Mouse (Mus musculus) kidney, postnatal 0 days (tissue): ENCODE data around the gene Cadps2. TPM values are rescaled to one million over a fixed set of nuclear protein-coding genes. Genes with fewer than 3 reads are reported as not detected.

Experiments
- ATAC-seq: fragments of 200-750 bp; cut with Nextera tagmentation; replicated peaks from 2 replicates; pipeline ENCODE4 v1.8.0; 2017; ENCODE audit warnings: low read depth, moderate number of reproducible peaks, moderate TSS enrichment, moderate library complexity; ENCODE audit not compliant: low FRiP score
- DNase-seq: peaks from one replicate; pipeline ENCODE4 v3.0.0-alpha.2; 2016; ENCODE audit warnings: low spot score
- H3K27ac ChIP-seq: fragments of 300-500 bp; sonication (generic); 2 replicates; pipeline ENCODE4 v1.5.1; 2014; ENCODE audit warnings: mild to moderate bottlenecking
- H3K27me3 ChIP-seq: fragments of 300-500 bp; sonication (generic); 2 replicates; pipeline ENCODE4 v1.6.1; 2014; ENCODE audit warnings: low read length, mixed read lengths; ENCODE audit not compliant: insufficient read depth
- H3K36me3 ChIP-seq: fragments of 300-500 bp; sonication (generic); 2 replicates; pipeline ENCODE4 v1.6.1; 2014; ENCODE audit warnings: low read length, mixed read lengths; ENCODE audit not compliant: insufficient read depth
- H3K4me1 ChIP-seq: fragments of 300-500 bp; sonication (generic); replicated peaks from 2 replicates; pipeline ENCODE4 v1.6.1; 2014; ENCODE audit warnings: antibody characterized with exemption, low read length, mixed read lengths; ENCODE audit not compliant: insufficient read depth
- H3K4me2 ChIP-seq: fragments of 300-500 bp; sonication (generic); 2 replicates; pipeline ENCODE4 v1.6.1; 2014; ENCODE audit warnings: mild to moderate bottlenecking, low read length, moderate library complexity, mixed read lengths
- H3K4me3 ChIP-seq: fragments of 300-500 bp; sonication (generic); replicated peaks from 2 replicates; pipeline ENCODE4 v1.5.1; 2014; ENCODE audit warnings: low read depth, low read length
- H3K9ac ChIP-seq: fragments of 300-500 bp; sonication (generic); 2 replicates; pipeline ENCODE4 v1.6.1; 2014; ENCODE audit warnings: low read depth, low read length
- H3K9me3 ChIP-seq: fragments of 300-500 bp; sonication (generic); replicated peaks from 2 replicates; pipeline ENCODE4 v1.6.1; 2016; ENCODE audit warnings: low read length, inconsistent platforms, mixed read lengths
- CTCF ChIP-seq: IDR thresholded peaks from 2 replicates; pipeline ENCODE4 v1.5.1; 2016; ENCODE audit warnings: antibody characterized with exemption, low read depth, mild to moderate bottlenecking, moderate library complexity
- WGBS: fragments of 180-500 bp; shearing (Covaris S2); extraction: QIAGEN DNeasy Blood & Tissue Kit; methylation state at CpG from one replicate; pipeline ENCODE4 v1.1.7; 2014; 5-methylcytosine and 5-hydroxymethylcytosine counted together
- polyA plus RNA-seq: library from polyadenylated mRNA; unstranded; fragments of >200 nt; fragmentation: Nextera tagmentation; extraction: Ambion mirVana; gene quantifications from 2 replicates; pipeline ENCODE4 v1.2.1, GENCODE M21; 2015

Cadps2 gene
- polyA plus RNA-seq = 9.1 and 10.1 TPM in 2 replicates

DNA sequence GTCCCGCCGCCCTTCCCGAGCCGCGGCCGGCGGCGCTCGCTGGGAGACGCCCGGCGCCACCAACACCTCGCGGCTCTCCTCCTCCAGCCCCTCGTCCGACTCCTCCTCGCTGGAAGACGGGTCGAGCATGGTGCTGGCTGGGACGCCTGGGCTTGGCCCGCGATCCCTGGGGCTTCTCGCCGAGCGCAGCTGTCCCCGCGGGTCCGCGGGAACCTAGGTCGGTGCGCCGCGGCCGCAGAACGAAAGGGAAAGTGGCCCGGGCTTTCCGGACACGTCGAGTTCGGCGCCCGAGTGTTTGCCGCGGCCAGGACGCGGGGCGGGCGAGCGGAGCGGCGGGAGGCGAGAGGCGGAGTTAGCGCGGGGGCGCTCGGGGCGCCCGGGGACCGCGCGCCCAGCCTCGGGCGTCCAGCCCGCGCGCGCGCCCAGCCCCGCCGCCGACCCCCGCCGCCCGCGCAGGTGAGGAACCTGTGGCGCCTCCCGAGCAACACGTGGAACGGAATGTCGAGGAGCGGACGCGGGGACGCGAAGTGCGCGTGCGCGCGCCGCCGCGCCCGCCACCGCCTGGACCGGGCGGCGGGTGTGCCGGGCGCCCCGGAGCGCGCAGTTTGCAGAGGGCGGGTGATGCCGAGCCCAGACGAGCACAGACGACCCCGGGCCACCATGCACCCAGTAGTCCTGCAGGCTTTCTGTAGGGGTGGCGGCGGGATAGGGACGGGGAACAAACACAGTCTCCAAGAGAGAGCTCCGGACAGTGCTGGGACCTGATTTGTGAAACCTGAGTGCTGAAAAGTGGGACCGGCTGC lies at the start of gene Cadps2:
TSS of gene Cadps2 (minus strand) at position 413 of the 803 bp plus-strand sequence.
- Histone ChIP-seq H3K36me3 (no peaks in the 10 kb centered on the region), H3K27me3 (no peaks in the 10 kb centered on the region), H3K27ac (peak within 1 kb of the TSS; percentile 58), H3K4me3 (peak within 1 kb of the TSS; percentile 80), H3K4me2 (peak within 1 kb of the TSS; percentile 90), H3K4me1 (0 out of 2 replicates have a peak, but pooled peaks cover 4% of the 10 kb centered on the region), H3K9me3 (no peaks in the 10 kb centered on the region), H3K9ac (peak within 1 kb of the TSS; percentile 71)
- TF ChIP-seq CTCF = no peak
- DNase-seq = peak; percentile 73
- ATAC-seq = peak; percentile 79
- WGBS = under 1% methylated on average over 102 of the region's 114 CpGs

DNA sequence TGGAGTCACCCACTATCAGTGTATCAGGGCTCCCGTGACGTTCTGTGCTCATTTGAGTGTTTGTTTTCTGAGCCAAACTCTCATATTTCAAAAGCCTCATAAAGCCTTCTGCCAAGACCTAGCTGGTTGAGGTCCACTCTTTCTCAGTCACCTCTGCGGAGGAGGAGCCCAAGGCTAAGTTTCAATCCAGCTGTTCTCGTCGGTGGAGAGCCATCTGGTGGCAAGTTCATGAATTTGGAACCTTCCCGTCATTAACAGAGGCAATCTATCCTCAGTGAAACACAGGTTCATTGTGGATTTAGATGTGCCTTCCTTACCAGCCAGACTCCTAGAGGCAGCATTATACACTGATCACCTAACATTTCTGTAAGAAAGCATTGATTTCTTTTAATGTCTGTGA lies 47.2 kb upstream of the Cadps2 start:
- H3K9ac ChIP-seq = no peak overlapping the region
- 2% methylated on average over 6 of the region's 6 CpGs for WGBS
- H3K4me1 ChIP-seq = no peaks in the 10 kb centered on the region
- H3K4me3 ChIP-seq = no peak overlapping the region
- no peaks in the 10 kb centered on the region for H3K9me3 ChIP-seq
- peak; percentile 87 for DNase-seq
- H3K27ac ChIP-seq = no peak overlapping the region
- H3K27me3 ChIP-seq = no peaks in the 10 kb centered on the region
- no peaks in the 10 kb centered on the region for H3K36me3 ChIP-seq
- peak; percentile 83 for TF ChIP-seq CTCF
- H3K4me2 ChIP-seq = no peak overlapping the region
- peak; percentile 79 for ATAC-seq

DNA sequence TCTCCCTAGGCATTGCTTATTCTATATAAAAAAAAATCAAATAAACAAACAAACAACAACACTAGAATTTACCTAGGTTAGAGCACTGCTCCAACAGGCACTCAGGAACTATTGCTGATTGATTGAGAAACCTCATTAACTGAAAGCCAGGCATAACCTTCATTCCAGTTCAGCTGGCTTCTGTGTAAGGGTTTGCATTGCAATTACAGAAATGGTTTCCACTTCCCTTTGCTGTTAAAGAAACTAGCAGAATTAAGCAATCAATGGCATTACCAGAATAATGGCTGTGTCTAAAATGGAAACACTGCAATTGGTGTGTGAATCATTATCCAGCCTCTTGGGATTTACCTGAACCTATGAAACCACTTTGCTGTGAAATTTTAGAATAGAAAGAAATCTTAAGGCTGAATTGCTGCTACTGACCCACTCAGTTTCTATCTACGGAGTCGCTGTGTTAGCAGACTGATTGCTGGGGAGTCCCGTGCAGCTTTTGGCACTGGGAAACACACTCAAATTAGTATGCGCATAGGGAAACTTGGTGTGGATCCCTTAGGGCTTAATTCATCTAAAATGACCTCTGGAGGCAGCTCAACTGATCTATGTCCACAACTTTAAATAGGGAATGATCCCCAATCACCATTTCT lies 37.7 kb upstream of the Cadps2 start:
- Histone ChIP-seq H3K27ac (no peak overlapping the region), H3K4me1 (no peaks in the 10 kb centered on the region), H3K27me3 (no peaks in the 10 kb centered on the region), H3K36me3 (no peaks in the 10 kb centered on the region), H3K4me3 (no peak overlapping the region), H3K9me3 (no peaks in the 10 kb centered on the region), H3K9ac (no peak overlapping the region), H3K4me2 (no peak overlapping the region)
- ATAC-seq = no peak
- 73% methylated on average over 4 of the region's 4 CpGs for WGBS
- no peak for DNase-seq
- no peak for TF ChIP-seq CTCF

DNA sequence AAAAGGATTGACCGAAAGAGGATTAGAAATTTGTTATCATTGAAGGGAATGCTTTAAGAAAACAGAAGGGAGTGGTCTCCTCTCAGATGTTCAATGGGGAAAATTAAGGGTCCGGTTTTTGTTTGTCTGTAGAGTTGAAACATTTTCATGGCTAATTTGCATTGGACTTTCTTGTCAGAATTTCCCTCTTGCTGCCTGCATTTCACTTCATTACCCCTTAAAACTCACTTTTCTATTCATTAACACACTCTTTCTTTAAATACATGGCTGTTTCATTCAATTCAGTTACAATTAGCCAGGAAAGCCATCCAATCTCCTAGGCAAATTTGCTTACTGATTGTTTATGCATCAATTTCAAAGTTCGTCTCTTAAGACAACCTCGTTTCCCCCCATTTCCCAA lies 37.1 kb upstream of the Cadps2 start:
- DNase-seq (no peak), ATAC-seq (no peak)
- no peaks in the 10 kb centered on the region for H3K36me3 ChIP-seq
- H3K27ac ChIP-seq = no peak overlapping the region
- no peaks in the 10 kb centered on the region for H3K27me3 ChIP-seq
- no peak overlapping the region for H3K4me3 ChIP-seq
- 87% methylated on average over 4 of the region's 4 CpGs for WGBS
- H3K4me2 ChIP-seq = no peak overlapping the region
- no peak for TF ChIP-seq CTCF
- no peaks in the 10 kb centered on the region for H3K9me3 ChIP-seq
- no peaks in the 10 kb centered on the region for H3K4me1 ChIP-seq
- H3K9ac ChIP-seq = no peak overlapping the region

DNA sequence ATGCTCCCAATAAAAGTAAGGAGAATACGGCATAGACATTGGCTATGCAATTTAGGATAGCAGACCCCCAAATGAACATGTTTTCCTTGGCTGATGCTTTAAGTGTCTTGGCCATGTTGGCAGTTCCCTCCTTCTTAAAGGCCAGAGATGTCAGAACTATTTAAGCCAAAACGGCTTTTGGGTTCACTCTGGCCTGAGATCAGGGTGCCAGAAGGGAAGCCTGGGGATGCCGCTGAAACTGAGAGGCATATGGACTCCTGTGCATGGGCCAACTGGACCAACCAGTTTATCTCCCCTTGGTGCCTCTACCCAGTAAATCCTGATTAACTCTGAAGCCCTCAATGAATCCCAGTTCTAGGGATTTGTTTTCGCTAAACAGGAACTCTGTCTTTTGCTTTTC lies 34.6 kb upstream of the Cadps2 start:
- Histone ChIP-seq H3K4me1 (no peaks in the 10 kb centered on the region), H3K4me3 (no peak overlapping the region), H3K4me2 (no peak overlapping the region), H3K27ac (no peak overlapping the region), H3K9me3 (no peaks in the 10 kb centered on the region), H3K27me3 (no peaks in the 10 kb centered on the region), H3K36me3 (no peaks in the 10 kb centered on the region), H3K9ac (no peak overlapping the region)
- ATAC-seq (no peak), DNase-seq (no peak)
- no peak for TF ChIP-seq CTCF
- 77% methylated on average over 4 of the region's 4 CpGs for WGBS

DNA sequence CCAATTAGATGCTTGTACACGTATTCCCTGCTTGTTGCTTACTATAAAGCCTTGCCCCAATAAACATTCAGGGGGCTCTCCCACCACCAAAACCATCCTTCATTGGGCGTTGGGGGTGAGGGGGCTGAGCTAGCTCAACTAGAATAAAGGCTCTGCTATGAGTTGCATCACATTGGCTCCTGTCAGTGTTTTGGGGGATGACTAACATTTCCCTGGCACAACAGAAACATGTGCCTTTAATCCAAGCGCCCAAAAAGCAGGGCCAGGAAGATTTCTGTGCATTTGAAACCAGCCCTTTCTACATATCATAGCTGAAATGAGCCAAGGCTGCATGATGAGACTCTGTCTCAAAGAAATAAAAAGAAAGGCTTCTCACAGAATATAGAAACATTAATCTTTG lies 34.0 kb upstream of the Cadps2 start:
- Histone ChIP-seq H3K27ac (no peak overlapping the region), H3K9me3 (no peaks in the 10 kb centered on the region), H3K9ac (no peak overlapping the region), H3K4me2 (no peak overlapping the region), H3K4me1 (no peaks in the 10 kb centered on the region), H3K36me3 (no peaks in the 10 kb centered on the region), H3K27me3 (no peaks in the 10 kb centered on the region), H3K4me3 (no peak overlapping the region)
- TF ChIP-seq CTCF = no peak
- ATAC-seq (no peak), DNase-seq (no peak)
- 82% methylated on average over 3 of the region's 3 CpGs for WGBS
